In genomic region chr15:6016637-6017049, GRCm38 (mm10) we compare ENCODE assay signal across 33 mouse cellular contexts.
DNase-seq lines count a peak whose midpoint lies in the region; ATAC-seq lines count a peak whose summit lies in the region.
"Had no signal": no experiment of that assay in that cellular context is flagged by ENCODE, and none has a peak within 500 bp of the region (broad histone marks: within the 10 kb centered on the region; RNA-seq: fewer than 3 reads in every experiment).

No protein-coding gene starts in this region.

- WGBS in lung, embryonic 16.5 days, result 26% methylated on average over 5 of the region's 5 CpGs
- WGBS in intestine, embryonic 15.5 days, result 47% methylated on average over 5 of the region's 5 CpGs
- 45% methylated on average over 5 of the region's 5 CpGs for WGBS in stomach, embryonic 15.5 days
- 74% methylated on average over 5 of the region's 5 CpGs for WGBS in midbrain, embryonic 13.5 days
- WGBS in midbrain, embryonic 15.5 days, result 76% methylated on average over 5 of the region's 5 CpGs

- no peak overlapping the region for H3K4me2 ChIP-seq in lung, embryonic 16.5 days (ENCODE audit: low read depth, low read length)
- H3K4me2 ChIP-seq in intestine, embryonic 15.5 days (replicated peaks), result 0 out of 2 replicates have a peak overlapping the region, but pooled peaks have one; percentile 22
- H3K4me2 ChIP-seq in stomach, embryonic 15.5 days, result no peak overlapping the region; the same call in 1 of the 2 replicates
- no peak overlapping the region for H3K4me2 ChIP-seq in midbrain, embryonic 13.5 days (replicated peaks)
- H3K4me2 ChIP-seq in midbrain, embryonic 15.5 days, result no peak overlapping the region
- H3K4me2 ChIP-seq: embryonic facial prominence, embryonic 12.5 days; forebrain, embryonic 15.5 days; heart, embryonic 11.5 days; hindbrain, embryonic 14.5 days; neural tube, embryonic 15.5 days had no signal

- H3K9me3 ChIP-seq in lung, embryonic 16.5 days (ENCODE audit: control insufficient read depth, low read length), result no peaks in the 10 kb centered on the region
- H3K9me3 ChIP-seq in intestine, embryonic 15.5 days, result no peaks in the 10 kb centered on the region
- H3K9me3 ChIP-seq in stomach, embryonic 15.5 days, result no peaks in the 10 kb centered on the region
- no peaks in the 10 kb centered on the region for H3K9me3 ChIP-seq in midbrain, embryonic 13.5 days
- H3K9me3 ChIP-seq in midbrain, embryonic 15.5 days, result no peaks in the 10 kb centered on the region
- H3K9me3 ChIP-seq: embryonic facial prominence, embryonic 12.5 days; forebrain, embryonic 10.5 days; forebrain, embryonic 15.5 days; G1E; neural tube, embryonic 15.5 days had no signal

- ATAC-seq in lung, embryonic 16.5 days (ENCODE audit: low read depth), result peak; percentile 52; the same call in 1 of the 2 replicates
- peak; percentile 88 for ATAC-seq in intestine, embryonic 15.5 days
- peak; percentile 66; the same call in 1 of the 2 replicates for ATAC-seq in stomach, embryonic 15.5 days (ENCODE audit: insufficient read depth, low FRiP score, low read depth)
- no peak for ATAC-seq in activated CD4-positive, CD25-positive, alpha-beta regulatory T cell, adult 4 months
- ATAC-seq in midbrain, embryonic 13.5 days, result no peak
- no peak for ATAC-seq in midbrain, embryonic 15.5 days (replicated peaks)
- ATAC-seq: forebrain, embryonic 15.5 days had no signal

- no peaks in the 10 kb centered on the region for H3K4me1 ChIP-seq in lung, embryonic 16.5 days (replicated peaks; ENCODE audit: control insufficient read depth, insufficient read depth, low read length)
- H3K4me1 ChIP-seq in intestine, embryonic 15.5 days (replicated peaks), result no peaks in the 10 kb centered on the region
- H3K4me1 ChIP-seq in stomach, embryonic 15.5 days, result no peaks in the 10 kb centered on the region; the same call in 1 of the 2 replicates
- no peaks in the 10 kb centered on the region for H3K4me1 ChIP-seq in midbrain, embryonic 13.5 days (replicated peaks)
- no peaks in the 10 kb centered on the region for H3K4me1 ChIP-seq in midbrain, embryonic 15.5 days
- H3K4me1 ChIP-seq: embryonic facial prominence, embryonic 12.5 days; forebrain, embryonic 10.5 days; forebrain, embryonic 15.5 days; neural tube, embryonic 15.5 days had no signal

- no peak overlapping the region for H3K9ac ChIP-seq in lung, embryonic 16.5 days (ENCODE audit: low read length)
- H3K9ac ChIP-seq in intestine, embryonic 15.5 days, result no peak overlapping the region
- no peak overlapping the region for H3K9ac ChIP-seq in stomach, embryonic 15.5 days
- H3K9ac ChIP-seq in midbrain, embryonic 13.5 days (replicated peaks), result no peak overlapping the region
- H3K9ac ChIP-seq in midbrain, embryonic 15.5 days, result no peak overlapping the region
- H3K9ac ChIP-seq: embryonic facial prominence, embryonic 12.5 days; forebrain, embryonic 15.5 days; hindbrain, embryonic 14.5 days; liver, embryonic 14.5 days; neural tube, embryonic 15.5 days had no signal

- no peak overlapping the region for H3K27ac ChIP-seq in lung, embryonic 16.5 days (ENCODE audit: low read length)
- no peak overlapping the region for H3K27ac ChIP-seq in intestine, embryonic 15.5 days
- H3K27ac ChIP-seq in stomach, embryonic 15.5 days, result no peak overlapping the region
- no peak overlapping the region for H3K27ac ChIP-seq in midbrain, embryonic 13.5 days
- no peak overlapping the region for H3K27ac ChIP-seq in midbrain, embryonic 15.5 days
- H3K27ac ChIP-seq: embryonic facial prominence, embryonic 12.5 days; forebrain, embryonic 10.5 days; forebrain, embryonic 15.5 days; hindbrain, embryonic 14.5 days; kidney, postnatal 0 days; liver, embryonic 14.5 days; neural tube, embryonic 15.5 days had no signal

- no peak for DNase-seq in lung, postnatal 14 days
- DNase-seq in ES-CJ7 (ENCODE audit: low read depth, low spot score), result peak; percentile 43
- DNase-seq: adrenal gland, adult 2 months; adrenal gland, postnatal 36 days; cerebellum, adult 8-10 months; cerebellum, postnatal 25 days; gastrocnemius, postnatal 36 days; heart, adult 18-20 months; heart, postnatal 36 days; kidney, adult 8-10 months; layer of hippocampus, adult 9-11 months; liver; lung, adult 2 months; lung, postnatal 4 days; midbrain, embryonic 14.5 days; retina, postnatal 1 day; right cerebral cortex, postnatal 14 days; thymus, adult 2 months had no signal

- no peaks in the 10 kb centered on the region for H3K36me3 ChIP-seq in lung, embryonic 16.5 days (ENCODE audit: control insufficient read depth, insufficient read depth, low read length)
- H3K36me3 ChIP-seq in intestine, embryonic 15.5 days, result no peaks in the 10 kb centered on the region
- H3K36me3 ChIP-seq in stomach, embryonic 15.5 days, result no peaks in the 10 kb centered on the region
- H3K36me3 ChIP-seq in midbrain, embryonic 13.5 days, result no peaks in the 10 kb centered on the region
- H3K36me3 ChIP-seq in midbrain, embryonic 15.5 days (replicated peaks), result no peaks in the 10 kb centered on the region
- H3K36me3 ChIP-seq: embryonic facial prominence, embryonic 12.5 days; forebrain, embryonic 10.5 days; forebrain, embryonic 15.5 days; G1E; neural tube, embryonic 15.5 days had no signal

- H3K4me3 ChIP-seq in lung, embryonic 16.5 days (ENCODE audit: low read length), result no peak overlapping the region
- no peak overlapping the region for H3K4me3 ChIP-seq in intestine, embryonic 15.5 days (replicated peaks)
- no peak overlapping the region for H3K4me3 ChIP-seq in stomach, embryonic 15.5 days (replicated peaks)
- H3K4me3 ChIP-seq in midbrain, embryonic 13.5 days (replicated peaks), result no peak overlapping the region
- no peak overlapping the region for H3K4me3 ChIP-seq in midbrain, embryonic 15.5 days
- H3K4me3 ChIP-seq: embryonic facial prominence, embryonic 12.5 days; forebrain, embryonic 10.5 days; forebrain, embryonic 15.5 days; neural tube, embryonic 15.5 days had no signal

- no peaks in the 10 kb centered on the region for H3K27me3 ChIP-seq in lung, embryonic 16.5 days (ENCODE audit: control insufficient read depth, insufficient read depth, low read depth, low read length)
- H3K27me3 ChIP-seq in intestine, embryonic 15.5 days (replicated peaks), result no peaks in the 10 kb centered on the region
- no peaks in the 10 kb centered on the region for H3K27me3 ChIP-seq in stomach, embryonic 15.5 days (replicated peaks)
- H3K27me3 ChIP-seq in midbrain, embryonic 13.5 days, result no peaks in the 10 kb centered on the region
- H3K27me3 ChIP-seq in midbrain, embryonic 15.5 days (replicated peaks), result no peaks in the 10 kb centered on the region
- H3K27me3 ChIP-seq: embryonic facial prominence, embryonic 12.5 days; forebrain, embryonic 15.5 days; neural tube, embryonic 15.5 days had no signal

Comparison
In these comparisons a context has a peak if more than half of its experiments do, and no peak if none do; other contexts are left out.
1. ATAC-seq: peak in lung, embryonic 16.5 days (single experiment), intestine, embryonic 15.5 days (single experiment) and stomach, embryonic 15.5 days (single experiment); none in activated CD4-positive, CD25-positive, alpha-beta regulatory T cell, adult 4 months (single experiment), midbrain, embryonic 13.5 days (single experiment) and midbrain, embryonic 15.5 days (single experiment).